Mouse (Mus musculus) kidney, adult 2 months (tissue): Measurements from ENCODE around the gene Cnppd1.

Source experiments
- CTCF ChIP-seq: fragments of 200-500 bp; conservative IDR thresholded peaks from 2 replicates; pipeline ENCODE4 v1.5.1; 2011; ENCODE audit warnings: low read depth, mild to moderate bottlenecking, control low read depth, low read length, moderate library complexity, mixed read lengths; ENCODE audit not compliant: insufficient read depth, insufficient read length
- POLR2A ChIP-seq: fragments of 200-500 bp; IDR thresholded peaks from one replicate; pipeline ENCODE4 v1.6.1; 2011; ENCODE audit warnings: low read depth, low read length, control low read depth

DNA sequence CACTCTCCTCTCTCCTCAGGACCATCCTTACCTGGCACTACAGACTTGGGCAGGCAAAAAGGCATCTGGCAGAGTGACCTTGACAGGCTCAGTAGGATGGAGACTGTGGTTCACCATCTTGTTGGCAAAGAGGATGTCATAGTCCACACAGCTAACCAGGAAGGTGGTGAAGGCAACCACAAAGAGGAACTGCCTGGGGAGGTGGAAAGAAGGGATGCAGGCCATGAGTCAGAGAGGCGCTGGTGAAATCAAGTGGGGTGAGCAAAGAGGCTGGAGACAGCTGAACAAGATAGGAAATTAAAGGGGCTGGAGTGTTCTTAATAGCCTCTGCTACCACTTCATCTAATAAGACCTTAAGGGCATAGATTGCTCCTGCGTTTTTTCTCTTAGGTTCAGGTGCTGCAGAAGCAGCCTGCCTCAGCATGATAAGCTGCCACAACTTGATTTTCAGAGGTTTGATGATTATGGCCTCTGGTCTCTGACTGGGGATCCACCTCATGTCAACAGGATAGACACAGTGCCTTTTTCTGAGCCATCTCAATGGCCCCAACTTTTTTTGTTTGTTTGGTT, 45.5 kb upstream of the Cnppd1 start:
- TF ChIP-seq CTCF (no peak), POLR2A (no peak)
